Mouse (Mus musculus): ENCODE data around the gene Ythdf1. TPM values are rescaled to one million over a fixed set of nuclear protein-coding genes. Genes with fewer than 3 reads are reported as not detected.
A peak's percentile ranks its signal among the peaks of the same experiment; 100 is the strongest.

Gene Ythdf1
- polyA plus RNA-seq, 1 experiment from 2014 or later: 51.7 TPM

- in situ Hi-C loops (cut with MboI; ENCODE audit: low pct_unique_long_range_greater_than_20kb): no loop called here
- ChIA-PET POLR2A (no interaction called here), CTCF (interaction anchor here (3.0 kb wide), 1 partner anchor 10 kb away, joined by 23 read pairs; no protein-coding TSS in a partner anchor)
- no peaks in the 10 kb centered on the region for H3K27me3 ChIP-seq
- ATAC-seq: no peak
- TF ChIP-seq CTCF (IDR thresholded peaks at IDR 0.05): no peak
- DNase-seq (ENCODE audit: low read depth, low spot score): no peak
Observed at GRCm38 (mm10) chr2:180953638-180954037, 32.9 kb upstream of the Ythdf1 start.

GRCm38 (mm10) chr2:180952731-180953171 lies 32.0 kb upstream of the Ythdf1 start:
- DNase-seq (ENCODE audit: low read depth, low spot score): no peak
- in situ Hi-C loops (cut with MboI; ENCODE audit: low pct_unique_long_range_greater_than_20kb): no loop called here
- POLR2A ChIA-PET: interaction anchor here (0.6 kb wide), 1 partner anchor 24 kb away, joined by 3 read pairs; the partner anchor contains the start of gene Birc7
- no peaks in the 10 kb centered on the region for H3K27me3 ChIP-seq
- TF ChIP-seq CTCF (IDR thresholded peaks at IDR 0.05): no peak
- ATAC-seq: no peak
- CTCF ChIA-PET: interaction anchor here (1.1 kb wide), 1 partner anchor 14 kb away, joined by 3 read pairs; no protein-coding TSS in a partner anchor

GRCm38 (mm10) chr2:180949947-180950346 lies 29.2 kb upstream of the Ythdf1 start:
- no peak for TF ChIP-seq CTCF (IDR thresholded peaks at IDR 0.05)
- ChIA-PET POLR2A (no interaction called here), CTCF (interaction anchor here (1.8 kb wide), 1 partner anchor 14 kb away, joined by 5 read pairs; no protein-coding TSS in a partner anchor)
- DNase-seq (ENCODE audit: low read depth, low spot score): no peak
- no peak for ATAC-seq
- in situ Hi-C loops (cut with MboI; ENCODE audit: low pct_unique_long_range_greater_than_20kb): no loop called here
- no peaks in the 10 kb centered on the region for H3K27me3 ChIP-seq

DNA sequence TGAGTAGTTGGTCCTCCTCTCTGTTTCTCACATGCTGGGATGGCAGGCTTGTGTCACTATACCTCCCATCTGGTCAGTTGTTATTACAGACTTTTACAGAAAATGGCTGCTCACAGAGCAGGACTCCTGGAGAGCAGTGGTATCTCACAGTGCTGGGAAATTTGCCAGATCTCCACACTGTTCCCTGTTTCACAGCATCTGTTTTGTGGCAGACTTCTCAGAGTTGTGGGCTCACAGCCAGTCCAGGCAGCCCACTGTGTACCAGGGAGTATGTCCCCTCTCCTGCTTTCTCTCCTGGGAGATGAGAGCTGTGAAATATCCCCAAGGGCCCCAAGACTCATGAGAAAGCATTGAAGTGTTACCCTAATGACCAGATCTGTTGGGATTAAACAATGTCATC lies 21.1 kb upstream of the Ythdf1 start:
- POLR2A ChIA-PET: no interaction called here
- DNase-seq (ENCODE audit: low read depth, low spot score) (no peak), ATAC-seq (no peak)
- CTCF ChIA-PET: no interaction called here
- TF ChIP-seq CTCF (IDR thresholded peaks at IDR 0.05): no peak
- in situ Hi-C loops (cut with MboI; ENCODE audit: low pct_unique_long_range_greater_than_20kb): no loop called here
- no peaks in the 10 kb centered on the region for H3K27me3 ChIP-seq

- in situ Hi-C loops (cut with MboI; ENCODE audit: low pct_unique_long_range_greater_than_20kb): no loop called here
- ATAC-seq: no peak
- no peak for TF ChIP-seq CTCF (IDR thresholded peaks at IDR 0.05)
- ChIA-PET CTCF (no interaction called here), POLR2A (no interaction called here)
- H3K27me3 ChIP-seq: no peaks in the 10 kb centered on the region
- DNase-seq (ENCODE audit: low read depth, low spot score): no peak
Observed at GRCm38 (mm10) chr2:180940187-180940586, 19.4 kb upstream of the Ythdf1 start.

GRCm38 (mm10) chr2:180932418-180932817 lies 11.7 kb upstream of the Ythdf1 start:
- H3K27me3 ChIP-seq: peaks cover 5% of the 10 kb centered on the region
- ChIA-PET POLR2A (no interaction called here), CTCF (interaction anchor here (1.4 to 1.6 kb wide), 3 partner anchors 8 to 32 kb away, joined by 3 to 6 read pairs (median 4); no protein-coding TSS in a partner anchor)
- TF ChIP-seq CTCF (IDR thresholded peaks at IDR 0.05): no peak
- no peak for ATAC-seq
- DNase-seq (ENCODE audit: low read depth, low spot score): no peak
- in situ Hi-C loops (cut with MboI; ENCODE audit: low pct_unique_long_range_greater_than_20kb): no loop called here

DNA sequence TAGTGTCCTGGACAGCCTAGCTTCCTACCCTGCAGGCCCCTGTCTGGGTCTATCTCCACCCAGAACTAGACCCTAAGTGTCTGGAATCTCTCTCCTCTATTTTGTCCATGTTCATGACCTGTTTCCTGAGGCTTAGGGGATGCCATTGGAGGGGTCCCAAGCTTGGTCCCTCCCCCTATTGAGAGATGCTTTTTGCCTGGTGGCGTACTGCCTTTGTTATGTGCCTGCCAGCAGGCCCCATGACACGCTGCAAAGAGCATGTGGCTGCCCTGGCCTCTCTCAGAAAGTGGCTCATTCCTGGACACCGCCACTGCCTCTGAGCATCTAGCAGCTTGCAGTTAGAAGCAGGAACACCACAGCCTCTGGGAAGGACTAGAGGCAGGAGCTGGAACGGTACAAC lies 8.0 kb upstream of the Ythdf1 start, which contains the start of gene Birc7:
Gene Birc7 (plus strand): TSS at position 301 of the 400 bp plus-strand sequence.
- in situ Hi-C loops (cut with MboI; ENCODE audit: low pct_unique_long_range_greater_than_20kb): loop anchor here (10.0 kb wide), 1 partner anchor 136 kb away; no protein-coding TSS in a partner anchor
- DNase-seq (ENCODE audit: low read depth, low spot score) (no peak), ATAC-seq (no peak)
- ChIA-PET POLR2A (interaction anchor here (0.6 kb wide), 1 partner anchor 24 kb away, joined by 3 read pairs; no protein-coding TSS in a partner anchor), CTCF (interaction anchor here (7.3 kb wide), 1 partner anchor 36 kb away, joined by 123 read pairs; the partner anchor contains the start of gene Arfgap1)
- H3K27me3 ChIP-seq: peaks cover under 1% of the 10 kb centered on the region
- no peak for TF ChIP-seq CTCF (IDR thresholded peaks at IDR 0.05)

DNA sequence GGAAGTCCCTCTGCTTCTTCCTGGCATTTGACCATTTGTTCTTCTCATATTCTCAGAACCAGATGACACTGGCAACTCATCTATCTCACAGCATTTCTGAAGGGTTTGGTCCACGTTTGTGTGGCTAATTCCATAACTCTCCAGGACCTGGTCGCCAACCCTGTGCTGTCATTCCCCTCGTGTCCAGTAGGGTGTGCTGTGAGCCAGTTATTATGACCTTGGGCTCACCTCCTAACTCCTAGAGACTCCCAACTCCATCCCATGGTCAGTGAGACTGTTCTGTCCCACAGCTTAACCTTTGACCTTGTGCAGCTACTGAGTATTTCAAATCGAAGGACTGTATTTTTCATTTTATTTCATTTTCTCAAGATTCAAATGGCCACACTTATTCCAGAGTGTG lies 4.4 kb upstream of the Ythdf1 start:
- CTCF ChIA-PET: interaction anchor here (0.8 to 7.3 kb wide), 8 partner anchors 9 to 134 kb away, joined by 3 to 123 read pairs (median 4); partner anchors contain the start of gene Arfgap1
- POLR2A ChIA-PET: no interaction called here
- ATAC-seq: no peak

GRCm38 (mm10) chr2:180922739-180923138 lies 2.0 kb upstream of the Ythdf1 start:
- ATAC-seq (no peak), DNase-seq (ENCODE audit: low read depth, low spot score) (no peak)
- TF ChIP-seq CTCF (IDR thresholded peaks at IDR 0.05): no peak
- POLR2A ChIA-PET: no interaction called here
- CTCF ChIA-PET: interaction anchor here (0.8 to 3.5 kb wide), 3 partner anchors 19 to 137 kb away, joined by 3 to 16 read pairs (median 3); no protein-coding TSS in a partner anchor
- H3K27me3 ChIP-seq: no peaks in the 10 kb centered on the region
- in situ Hi-C loops (cut with MboI; ENCODE audit: low pct_unique_long_range_greater_than_20kb): loop anchor here (5.0 to 10.0 kb wide), 2 partner anchors 40 to 142 kb away; no protein-coding TSS in a partner anchor

More for the DNA sequence above, 4.4 kb upstream of the Ythdf1 start:
- in situ Hi-C loops (cut with MboI; ENCODE audit: low pct_unique_long_range_greater_than_20kb): loop anchor here (10.0 kb wide), 1 partner anchor 140 kb away; no protein-coding TSS in a partner anchor
- TF ChIP-seq CTCF (IDR thresholded peaks at IDR 0.05): peak; percentile 92
- no peaks in the 10 kb centered on the region for H3K27me3 ChIP-seq
- DNase-seq (ENCODE audit: low read depth, low spot score): no peak

DNA sequence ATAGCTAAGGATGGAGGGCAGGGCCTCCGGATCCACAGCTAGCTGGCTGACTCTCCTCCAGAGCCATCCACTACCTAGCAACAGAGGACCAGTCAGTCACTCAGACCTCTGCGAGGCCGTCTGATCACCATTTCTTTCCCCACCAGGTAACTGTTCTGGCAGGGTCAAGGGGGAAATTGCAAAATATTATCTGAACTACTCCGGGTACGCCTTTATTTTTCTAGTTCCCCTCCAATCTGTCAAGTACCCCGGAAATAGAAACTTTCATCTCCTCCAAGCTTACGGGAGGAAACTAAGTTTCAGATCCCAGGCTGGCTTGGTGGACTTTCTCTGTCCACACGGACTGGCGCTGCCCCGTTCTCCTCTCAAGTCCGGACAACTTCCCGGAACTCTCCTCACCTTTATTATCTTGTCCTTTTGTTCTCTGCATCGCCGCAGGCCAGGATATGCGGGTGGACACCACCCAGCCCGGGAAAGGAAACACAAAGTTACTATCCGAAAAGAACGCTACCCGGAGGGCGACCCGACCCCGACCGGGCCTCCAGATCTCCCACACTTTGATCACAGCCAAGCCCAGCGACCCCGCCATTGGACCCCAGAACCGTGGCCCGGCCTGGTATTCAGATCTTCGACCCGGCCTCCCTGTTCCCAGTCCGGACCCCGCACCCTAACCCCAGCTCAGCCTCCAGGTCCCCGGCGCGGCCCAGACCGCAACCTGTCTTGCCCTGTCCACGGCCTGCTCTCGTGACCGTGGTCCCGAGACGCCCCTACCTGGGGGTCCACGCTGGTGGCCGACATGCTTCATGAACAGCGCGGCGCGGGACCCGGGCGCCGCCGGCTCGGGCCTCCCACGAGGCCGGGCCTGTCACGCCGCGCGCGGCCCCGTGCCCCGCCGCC lies 588 bp downstream of the Ythdf1 start:
- TF ChIP-seq CTCF (IDR thresholded peaks at IDR 0.05): no peak
- CTCF ChIA-PET: interaction anchor here (0.8 to 3.5 kb wide), 3 partner anchors 43 to 62 kb away, joined by 3 to 16 read pairs (median 3); no protein-coding TSS in a partner anchor
- POLR2A ChIA-PET: interaction anchor here (1.1 to 2.0 kb wide), 4 partner anchors 13 to 48 kb away, joined by 4 to 7 read pairs (median 6); no protein-coding TSS in a partner anchor
- H3K27me3 ChIP-seq: no peaks in the 10 kb centered on the region
- DNase-seq (ENCODE audit: low read depth, low spot score) (no peak), ATAC-seq (peak; percentile 41)
- in situ Hi-C loops (cut with MboI; ENCODE audit: low pct_unique_long_range_greater_than_20kb): loop anchor here (5.0 to 10.0 kb wide), 2 partner anchors 42 to 145 kb away; no protein-coding TSS in a partner anchor
